Mouse (Mus musculus) kidney, postnatal 10 days (tissue): Measurements from ENCODE around the gene Olfr523.

Source experiments
- DNase-seq: peaks from one replicate; pipeline ENCODE4 v3.0.0; 2021; ENCODE audit warnings: mixed read lengths

The Olfr523 gene

DNA sequence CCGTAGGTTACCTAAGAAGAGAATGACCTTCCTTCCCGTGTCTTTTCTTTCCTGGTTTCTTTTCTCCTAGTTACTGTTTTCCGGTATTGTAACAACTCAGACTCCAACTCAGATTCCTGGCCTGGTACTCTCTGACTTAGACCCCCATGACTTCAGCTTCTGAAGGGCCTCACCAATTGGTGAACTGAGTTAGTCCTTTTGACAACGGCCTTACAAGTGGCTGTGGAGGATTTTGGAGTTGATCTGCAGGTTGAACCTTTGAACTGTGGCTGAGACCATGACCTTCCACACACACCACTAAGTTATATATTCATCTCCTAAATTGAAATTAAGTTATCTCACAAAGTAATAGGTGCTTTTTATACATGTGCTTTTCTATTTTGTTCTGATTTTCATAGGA is 11.2 kb downstream of the Olfr523 start:
- no peak for DNase-seq

GRCm38 (mm10) chr7:140186646-140187620 is 13.9 kb downstream of the Olfr523 start:
- DNase-seq, result peak; percentile 58

DNA sequence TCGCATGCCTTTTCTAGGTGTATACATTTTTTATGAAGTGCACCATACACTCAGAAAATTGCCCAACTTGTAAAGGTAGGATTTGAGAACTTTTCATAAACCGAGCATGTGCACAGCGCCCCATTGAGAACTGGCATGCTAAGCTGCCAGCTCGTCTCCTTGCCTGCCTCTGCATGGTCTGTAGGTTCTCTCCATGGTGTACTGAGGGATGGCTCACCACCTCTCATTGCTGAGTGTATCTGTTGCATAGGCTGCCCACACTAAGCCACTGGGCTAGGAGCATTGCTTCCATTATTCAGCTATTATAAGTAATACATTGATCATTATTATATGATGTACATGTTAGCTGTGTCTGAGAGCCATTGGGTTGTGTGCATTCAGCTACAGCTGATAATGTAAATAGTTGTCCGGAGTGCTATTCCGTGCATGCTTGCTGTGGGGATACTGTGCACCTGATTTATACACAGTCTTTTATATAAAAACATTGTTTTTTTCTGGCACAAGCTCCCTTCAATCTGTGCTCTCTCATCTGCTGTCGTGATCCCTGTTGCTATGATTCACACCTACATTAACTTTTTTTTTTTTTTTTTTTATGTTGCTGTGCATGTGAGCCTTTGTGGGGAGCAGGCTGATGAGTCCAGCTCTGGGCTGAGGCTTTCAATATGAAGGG is 14.8 kb downstream of the Olfr523 start:
- no peak for DNase-seq

DNA sequence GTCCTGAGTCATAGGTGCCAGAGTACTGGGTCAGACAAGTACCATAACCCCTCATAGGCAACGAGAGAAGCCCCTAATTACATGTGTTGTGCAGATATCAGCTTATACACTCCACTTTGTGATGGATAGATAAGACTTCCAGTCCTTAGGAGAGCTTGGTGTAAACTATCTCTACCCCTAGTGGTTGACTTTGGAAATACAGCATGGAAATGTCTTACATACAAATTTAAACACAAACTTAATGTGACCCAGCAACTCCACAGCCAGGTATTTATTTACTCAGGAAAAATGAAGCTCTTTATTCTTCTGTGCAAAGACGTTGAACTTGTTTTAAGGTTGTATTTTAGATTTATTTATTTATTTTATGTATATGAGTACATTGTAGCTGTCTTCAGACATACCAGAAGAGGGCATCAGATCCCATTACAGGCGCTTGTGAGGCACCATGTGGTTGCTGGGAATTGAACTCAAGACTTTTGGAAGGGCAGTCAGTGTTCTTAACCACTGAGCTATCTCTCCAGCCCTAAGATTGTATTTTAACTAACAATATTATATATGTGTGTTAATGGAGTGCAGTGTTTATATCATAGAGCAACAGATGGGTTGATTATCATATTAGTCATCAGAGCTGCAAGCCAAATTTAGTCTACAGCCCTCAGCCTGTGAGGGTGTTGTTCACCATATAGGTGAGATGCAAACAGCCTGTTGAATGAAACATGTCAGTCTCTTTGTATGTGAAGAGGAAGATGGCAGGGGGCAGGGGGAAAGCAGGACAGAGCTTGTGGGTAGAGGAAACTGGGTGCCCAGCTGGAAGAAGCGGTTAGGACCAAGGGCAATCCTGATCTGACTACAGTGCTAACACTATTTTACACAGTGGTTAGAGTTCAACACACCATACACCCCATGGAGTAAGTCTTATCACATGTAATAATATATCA is 15.6 kb downstream of the Olfr523 start:
- DNase-seq, result no peak

GRCm38 (mm10) chr7:140190435-140190834 is 17.4 kb downstream of the Olfr523 start:
- no peak for DNase-seq

- no peak for DNase-seq
Measured at GRCm38 (mm10) chr7:140192445-140192844, 19.4 kb downstream of the Olfr523 start.

GRCm38 (mm10) chr7:140192851-140193250 is 19.8 kb downstream of the Olfr523 start:
- DNase-seq, result no peak

GRCm38 (mm10) chr7:140194031-140194430 is 21.0 kb downstream of the Olfr523 start:
- DNase-seq, result no peak

DNA sequence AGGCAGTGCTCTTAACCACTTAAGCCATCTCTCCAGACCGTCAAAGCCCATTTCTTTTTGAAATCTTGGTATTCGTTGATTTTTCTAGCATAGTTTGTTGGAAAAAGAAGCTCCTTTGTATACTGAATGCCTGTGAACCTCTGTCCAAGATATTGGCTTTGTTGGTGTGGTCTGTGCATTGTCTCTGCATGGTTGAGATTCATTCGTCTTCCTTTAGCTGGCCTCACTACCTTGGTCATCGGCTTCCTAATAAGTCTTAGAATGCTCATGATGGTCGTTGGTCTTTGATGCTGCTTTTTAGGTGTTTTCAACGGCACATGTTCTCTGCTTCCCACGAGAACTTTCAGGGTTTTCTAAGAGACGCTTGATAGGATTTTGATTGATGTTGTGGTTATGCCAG is 23.0 kb downstream of the Olfr523 start:
- DNase-seq, result no peak

- no peak for DNase-seq
Measured at GRCm38 (mm10) chr7:140201090-140201489, 28.1 kb downstream of the Olfr523 start.

GRCm38 (mm10) chr7:140205864-140206263 is 32.8 kb downstream of the Olfr523 start, which contains the start of gene Olfr524:
Olfr524 (minus strand) TSS chr7:140205964.
- DNase-seq, result no peak

GRCm38 (mm10) chr7:140206904-140207303 is 33.9 kb downstream of the Olfr523 start:
- no peak for DNase-seq

DNA sequence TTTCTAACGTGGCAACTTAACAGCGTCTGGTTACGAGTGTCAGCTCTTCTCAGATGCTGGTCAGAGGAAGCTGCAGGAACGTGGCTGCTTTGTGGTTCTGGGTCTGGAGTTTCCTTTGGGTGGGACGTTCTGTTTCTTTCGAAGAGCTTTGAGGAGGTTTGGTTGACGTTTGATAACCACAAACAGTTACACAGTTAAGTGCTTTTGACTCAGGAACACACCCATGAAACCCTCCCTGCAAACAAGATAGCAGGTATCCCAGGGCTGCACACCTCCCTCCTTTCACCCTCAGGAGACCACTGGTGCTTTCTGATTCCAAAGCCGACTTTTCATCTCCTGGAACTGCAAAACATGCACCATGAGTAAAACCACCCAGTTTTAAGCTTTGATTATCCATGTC is 35.1 kb downstream of the Olfr523 start:
- DNase-seq, result no peak

DNA sequence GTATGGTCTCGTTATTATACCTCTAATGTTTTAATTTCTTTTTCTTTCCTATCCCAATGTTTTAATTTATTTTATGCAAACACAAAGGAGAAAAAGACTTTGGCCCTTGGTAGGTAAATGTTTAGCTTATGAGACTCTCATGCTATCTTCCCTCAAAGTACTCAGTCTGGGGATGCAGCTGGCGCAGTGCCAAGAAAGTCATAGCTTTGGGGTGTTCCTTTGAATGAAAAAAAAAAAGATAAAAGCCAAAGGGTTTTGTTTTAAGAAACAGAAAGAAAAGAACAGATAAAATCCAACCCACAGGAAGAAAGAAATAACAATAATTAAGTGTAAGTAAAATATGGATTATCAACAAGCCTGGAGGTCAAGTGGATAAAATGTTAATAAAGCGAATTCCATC is 35.7 kb downstream of the Olfr523 start:
- DNase-seq, result peak; percentile 73

DNA sequence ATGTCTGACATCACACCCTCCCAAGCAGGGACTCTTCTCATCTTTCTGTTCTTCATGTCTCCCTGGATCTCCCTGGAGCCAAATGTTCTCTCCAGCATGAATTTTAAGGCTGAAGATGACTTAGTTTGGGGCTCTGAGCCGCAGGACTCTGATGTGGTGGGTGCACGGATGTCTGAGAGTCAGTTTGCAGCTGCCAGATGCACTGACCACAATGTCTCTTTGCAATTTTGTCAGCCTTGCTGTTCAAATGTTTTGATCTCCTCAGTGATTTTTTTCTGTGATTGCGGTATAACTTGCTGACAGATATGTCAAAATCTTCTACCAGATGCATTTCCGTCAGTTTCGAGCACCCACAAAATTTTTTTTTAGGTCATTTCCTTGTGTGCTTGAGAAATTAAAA is 40.8 kb downstream of the Olfr523 start:
- no peak for DNase-seq

DNA sequence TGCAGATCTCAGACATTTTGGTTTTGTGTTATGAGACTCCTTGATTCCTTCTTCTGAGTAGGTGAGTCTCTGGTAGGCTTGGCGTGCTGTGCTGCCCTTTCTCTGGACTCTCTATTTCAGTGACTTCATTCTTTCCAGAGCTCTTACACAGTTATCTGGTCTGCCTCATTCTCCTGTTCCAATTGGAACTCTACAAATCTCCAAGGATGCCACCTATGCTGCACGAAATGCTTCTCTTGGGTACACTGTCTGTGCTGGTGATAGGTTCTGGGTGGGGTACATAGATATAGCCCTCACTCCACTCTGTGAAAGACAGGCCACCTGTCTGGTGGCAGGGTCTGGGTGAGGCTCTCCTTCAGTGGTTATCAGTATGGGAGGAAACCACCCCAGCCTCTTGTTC is 45.0 kb downstream of the Olfr523 start, which contains the start of gene Cd163l1:
Gene Cd163l1 (plus strand): TSS at position 301 of the 400 bp plus-strand sequence.
- DNase-seq, result no peak

- no peak for DNase-seq
Measured at GRCm38 (mm10) chr7:140219268-140219667, 46.3 kb downstream of the Olfr523 start.

- DNase-seq, result no peak
Measured at GRCm38 (mm10) chr7:140220375-140220774, 47.4 kb downstream of the Olfr523 start.

- no peak for DNase-seq
Measured at GRCm38 (mm10) chr7:140224209-140224608, 51.2 kb downstream of the Olfr523 start.
